Comparison of ENCODE assay signal across 12 mouse cellular contexts in genomic region chr3:34330970-34331888, GRCm38 (mm10).
A peak's percentile ranks its signal among the peaks of the same experiment; 100 is the strongest.
DNase-seq lines count a peak whose midpoint lies in the region; ATAC-seq and TF ChIP-seq lines count a peak whose summit lies in the region.
"Had no signal": no experiment of that assay in that cellular context is flagged by ENCODE, and none has a peak within 500 bp of the region (broad histone marks: within the 10 kb centered on the region; RNA-seq: fewer than 3 reads in every experiment).

No protein-coding gene starts in this region.

- no peak for TF ChIP-seq CTCF in intestine, postnatal 0 days (IDR thresholded peaks at IDR 0.05; ENCODE audit: low read depth)

- H3K4me1 ChIP-seq in neural tube, embryonic 12.5 days, result peaks cover 17% of the 10 kb centered on the region
- peaks cover 18% of the 10 kb centered on the region for H3K4me1 ChIP-seq in forebrain, embryonic 12.5 days
- peaks cover 8% of the 10 kb centered on the region; the same call in 1 of the 2 replicates for H3K4me1 ChIP-seq in intestine, postnatal 0 days (replicated peaks; ENCODE audit: control insufficient read depth, insufficient read depth, low read length)
- peaks cover 24% of the 10 kb centered on the region for H3K4me1 ChIP-seq in neural tube, embryonic 15.5 days

- no peaks in the 10 kb centered on the region for H3K36me3 ChIP-seq in neural tube, embryonic 12.5 days
- H3K36me3 ChIP-seq in forebrain, embryonic 12.5 days (replicated peaks), result no peaks in the 10 kb centered on the region
- no peaks in the 10 kb centered on the region for H3K36me3 ChIP-seq in intestine, postnatal 0 days (ENCODE audit: control insufficient read depth, insufficient read depth)
- no peaks in the 10 kb centered on the region for H3K36me3 ChIP-seq in neural tube, embryonic 15.5 days
- H3K36me3 ChIP-seq: G1E had no signal

- H3K4me2 ChIP-seq in neural tube, embryonic 12.5 days (replicated peaks), result peak overlapping the region; percentile 35; the same call in 1 of the 2 replicates
- peak overlapping the region; percentile 17; the same call in 1 of the 2 replicates for H3K4me2 ChIP-seq in forebrain, embryonic 12.5 days
- H3K4me2 ChIP-seq in intestine, postnatal 0 days (replicated peaks; ENCODE audit: low read depth), result peak overlapping the region; percentile 44
- H3K4me2 ChIP-seq in neural tube, embryonic 15.5 days, result peak overlapping the region; percentile 52

- peak; percentile 79 for ATAC-seq in neural tube, embryonic 12.5 days (ENCODE audit: low FRiP score, low read depth)
- peak; percentile 84; the same call in 1 of the 2 replicates for ATAC-seq in forebrain, embryonic 12.5 days (ENCODE audit: low FRiP score)
- peak; percentile 69; the same call in 1 of the 2 replicates for ATAC-seq in intestine, postnatal 0 days
- ATAC-seq in neural tube, embryonic 15.5 days (ENCODE audit: low FRiP score), result peak; percentile 66; the same call in 1 of the 2 replicates
- ATAC-seq in erythroblast, adult 5-6 weeks (replicated peaks; ENCODE audit: low FRiP score, poor library complexity, severe bottlenecking), result no peak

- no peak for DNase-seq in neural tube, embryonic 10.5 days (ENCODE audit: extremely low spot score, low spot score)
- no peak for DNase-seq in frontal cortex, postnatal 10 days (ENCODE audit: low spot score in 2 of 2)
- DNase-seq in adrenal gland, adult 18-20 months (ENCODE audit: low spot score in 2 of 2), result no peak
- DNase-seq: adrenal gland, postnatal 14 days; heart, adult 18-20 months; kidney, adult 18-20 months had no signal

- 24% methylated on average over 22 of the region's 22 CpGs for WGBS in neural tube, embryonic 12.5 days
- WGBS in forebrain, embryonic 12.5 days, result 34% methylated on average over 22 of the region's 22 CpGs
- 19% methylated on average over 22 of the region's 22 CpGs for WGBS in intestine, postnatal 0 days
- 10% methylated on average over 22 of the region's 22 CpGs for WGBS in neural tube, embryonic 15.5 days

- H3K9me3 ChIP-seq in neural tube, embryonic 12.5 days, result no peaks in the 10 kb centered on the region
- no peaks in the 10 kb centered on the region for H3K9me3 ChIP-seq in forebrain, embryonic 12.5 days
- H3K9me3 ChIP-seq in intestine, postnatal 0 days (ENCODE audit: control insufficient read depth), result no peaks in the 10 kb centered on the region
- no peaks in the 10 kb centered on the region for H3K9me3 ChIP-seq in neural tube, embryonic 15.5 days (replicated peaks)
- H3K9me3 ChIP-seq: G1E had no signal

- H3K9ac ChIP-seq in neural tube, embryonic 12.5 days, result no peak overlapping the region
- no peak overlapping the region for H3K9ac ChIP-seq in forebrain, embryonic 12.5 days
- H3K9ac ChIP-seq in intestine, postnatal 0 days (ENCODE audit: low read depth, low read length), result no peak overlapping the region
- no peak overlapping the region for H3K9ac ChIP-seq in neural tube, embryonic 15.5 days (replicated peaks)

- no peak overlapping the region for H3K27ac ChIP-seq in neural tube, embryonic 12.5 days
- H3K27ac ChIP-seq in forebrain, embryonic 12.5 days, result no peak overlapping the region
- no peak overlapping the region for H3K27ac ChIP-seq in intestine, postnatal 0 days (ENCODE audit: low read depth, low read length)
- H3K27ac ChIP-seq in neural tube, embryonic 15.5 days (replicated peaks), result no peak overlapping the region; the same call in 1 of the 2 replicates

- H3K27me3 ChIP-seq in neural tube, embryonic 12.5 days (replicated peaks), result 0 out of 2 replicates have a peak, but pooled peaks cover 5% of the 10 kb centered on the region
- peaks cover 37% of the 10 kb centered on the region for H3K27me3 ChIP-seq in forebrain, embryonic 12.5 days
- no peaks in the 10 kb centered on the region for H3K27me3 ChIP-seq in intestine, postnatal 0 days (replicated peaks; ENCODE audit: control insufficient read depth, insufficient read depth, low read length)
- H3K27me3 ChIP-seq in neural tube, embryonic 15.5 days (replicated peaks), result 0 out of 2 replicates have a peak, but pooled peaks cover 3% of the 10 kb centered on the region

- no peak overlapping the region for H3K4me3 ChIP-seq in neural tube, embryonic 12.5 days
- no peak overlapping the region for H3K4me3 ChIP-seq in forebrain, embryonic 12.5 days (replicated peaks)
- no peak overlapping the region for H3K4me3 ChIP-seq in intestine, postnatal 0 days (ENCODE audit: low read depth, low read length)
- H3K4me3 ChIP-seq in neural tube, embryonic 15.5 days (replicated peaks), result 0 out of 2 replicates have a peak overlapping the region, but pooled peaks have one; percentile 12
